Mouse (Mus musculus) MEL (cell line): ENCODE results near the gene Myh10.

Experiments used
- CHD2 ChIP-seq: IDR thresholded peaks from 2 replicates; pipeline ENCODE4 v1.6.1; 2011; ENCODE audit warnings: low read length, improper control_type of control experiment
- CTCF ChIP-seq, 3 experiments: IDR thresholded peaks in 2 of 3; conservative IDR thresholded peaks in 1 of 3; 2 replicates each; pipeline ENCODE4 v1.5.1; 2011 to 2012; ENCODE audit warnings: low read length in 3 of 3, low read depth in 2 of 3, mild to moderate bottlenecking in 2 of 3, improper control_type of control experiment in 1 of 3, inconsistent platforms in 1 of 3, mixed read lengths in 1 of 3, moderate library complexity in 1 of 3; ENCODE audit not compliant: control insufficient read depth in 1 of 3, insufficient read depth in 1 of 3, poor library complexity in 1 of 3, severe bottlenecking in 1 of 3
- GATA1 ChIP-seq: IDR thresholded peaks from 2 replicates; pipeline ENCODE4 v1.6.1; 2011; ENCODE audit warnings: low read depth, low read length, improper control_type of control experiment
- MAX ChIP-seq: IDR thresholded peaks from 2 replicates; pipeline ENCODE4 v1.6.1; 2011; ENCODE audit warnings: low read length, improper control_type of control experiment
- POLR2A ChIP-seq, 2 experiments: IDR thresholded peaks; 2 replicates each; pipeline ENCODE4 v1.6.1; 2011 to 2012; ENCODE audit warnings: low read length in 2 of 2, mild to moderate bottlenecking in 2 of 2, control low read depth in 1 of 2, improper control_type of control experiment in 1 of 2, low read depth in 1 of 2, moderate library complexity in 1 of 2; ENCODE audit not compliant: control insufficient read depth in 1 of 2, insufficient read depth in 1 of 2, poor library complexity in 1 of 2
- SMC3 ChIP-seq: IDR thresholded peaks from 2 replicates; pipeline ENCODE4 v1.6.1; 2011; ENCODE audit warnings: low read depth, low read length, improper control_type of control experiment
- UBTF ChIP-seq: IDR thresholded peaks from 2 replicates; pipeline ENCODE4 v1.6.1; 2012; ENCODE audit warnings: low read depth, mild to moderate bottlenecking, inconsistent platforms, low read length, improper control_type of control experiment, moderate library complexity, borderline replicate concordance; ENCODE audit not compliant: insufficient read depth
- USF1 ChIP-seq: IDR thresholded peaks from 2 replicates; pipeline ENCODE4 v1.6.1; 2014; ENCODE audit warnings: low read depth, mild to moderate bottlenecking, inconsistent platforms, low read length, improper control_type of control experiment, moderate library complexity

DNA sequence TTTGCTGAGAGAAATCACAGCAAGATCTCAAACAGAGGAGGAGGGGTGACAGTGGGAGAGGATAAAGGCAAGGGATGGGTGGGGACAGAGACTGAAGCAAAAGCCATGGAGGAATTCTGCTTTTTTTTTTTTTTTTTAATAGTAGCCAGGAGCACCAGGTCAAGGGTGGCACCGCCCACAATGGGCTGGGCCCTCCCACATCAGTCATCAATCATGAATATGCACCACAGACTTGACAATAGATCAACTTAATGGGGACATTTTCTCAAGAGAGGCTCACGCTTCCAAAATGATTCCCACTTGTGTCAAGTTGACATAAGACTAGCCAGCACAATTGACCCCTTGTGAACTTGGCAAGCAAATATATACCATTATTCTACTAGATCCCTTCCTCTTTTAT is 25.1 kb upstream of the Myh10 start:
- no peak for TF ChIP-seq GATA1
- TF ChIP-seq SMC3: no peak
- TF ChIP-seq POLR2A (IDR thresholded peaks at IDR 0.05; ENCODE audit: control insufficient read depth in 1 of 2, insufficient read depth in 1 of 2, low read depth in 1 of 2, low read length in 2 of 2, poor library complexity in 1 of 2): no peak
- TF ChIP-seq CTCF (IDR thresholded peaks at IDR 0.05 in 2 of 3, conservative IDR thresholded peaks at IDR 0.05 in 1 of 3; ENCODE audit: control insufficient read depth in 1 of 3, insufficient read depth in 1 of 3, low read depth in 2 of 3, low read length in 3 of 3, poor library complexity in 1 of 3, severe bottlenecking in 1 of 3): no peak
- no peak for TF ChIP-seq MAX
- TF ChIP-seq USF1: no peak
- no peak for TF ChIP-seq UBTF
- TF ChIP-seq CHD2: no peak
